Mouse (Mus musculus) fat pad, adult 2 months (tissue): ENCODE results near the gene Itpr2.
A peak's percentile ranks its signal among the peaks of the same experiment; 100 is the strongest.

Source experiments
- DNase-seq: peaks from one replicate; pipeline ENCODE4 v3.0.0-alpha.2; 2011; ENCODE audit warnings: low read depth, low spot score; ENCODE audit errors: extremely low read depth

Itpr2 gene

DNA sequence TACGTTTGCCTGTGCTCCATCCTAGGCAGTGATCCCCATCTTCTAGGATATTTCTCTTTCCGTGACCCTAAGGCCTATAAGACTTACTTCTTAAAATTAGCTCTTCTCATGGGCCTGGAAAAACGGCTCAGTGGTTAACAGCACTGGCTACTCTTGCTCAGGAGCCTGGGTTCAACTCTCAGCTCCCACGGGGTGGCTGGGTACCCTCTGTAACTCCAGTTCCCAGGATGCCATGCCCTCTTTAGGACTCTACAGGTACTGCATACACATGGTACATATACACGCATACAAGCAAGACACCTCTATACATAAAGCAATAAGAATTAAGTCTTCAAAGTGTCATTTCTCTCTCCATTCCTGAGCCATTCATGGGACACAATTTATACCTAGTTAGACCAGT is 228.8 kb downstream of the Itpr2 start:
- DNase-seq, result no peak

DNA sequence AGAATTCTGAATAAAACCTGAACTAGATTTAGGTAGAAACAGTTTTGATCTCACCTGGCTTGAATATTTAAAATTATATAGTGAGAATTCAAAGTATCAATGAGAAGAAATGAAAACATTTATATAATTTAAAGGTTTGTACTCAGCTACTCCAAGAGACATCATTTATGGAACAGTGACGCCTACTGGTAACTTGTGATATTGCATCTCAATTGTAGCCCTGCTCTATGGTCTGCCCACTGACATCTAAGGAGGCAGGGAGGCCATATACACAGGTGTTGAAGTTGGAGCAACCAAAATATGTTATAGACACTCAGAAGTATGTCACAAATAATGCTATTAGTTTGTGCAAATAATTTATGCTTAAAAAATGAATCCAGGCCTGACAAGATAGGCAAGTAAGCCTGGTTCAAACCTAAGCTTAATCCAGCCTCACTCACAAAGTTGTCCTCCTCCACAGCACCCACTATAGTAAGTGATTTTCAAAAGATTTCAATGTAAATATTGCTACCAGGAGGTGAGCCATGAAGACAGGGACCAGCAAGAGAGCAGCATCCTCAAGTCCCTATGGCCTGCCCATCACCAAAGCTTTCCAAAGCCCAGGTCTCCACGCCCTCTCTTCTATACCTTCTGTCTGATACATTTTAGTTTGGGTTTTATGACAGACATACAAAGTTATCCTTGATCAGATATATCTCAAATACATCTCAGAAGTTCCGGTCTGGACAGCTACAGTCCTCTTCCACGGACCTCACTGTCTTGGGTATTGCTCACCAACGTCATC is 229.6 kb downstream of the Itpr2 start:
- no peak for DNase-seq

DNA sequence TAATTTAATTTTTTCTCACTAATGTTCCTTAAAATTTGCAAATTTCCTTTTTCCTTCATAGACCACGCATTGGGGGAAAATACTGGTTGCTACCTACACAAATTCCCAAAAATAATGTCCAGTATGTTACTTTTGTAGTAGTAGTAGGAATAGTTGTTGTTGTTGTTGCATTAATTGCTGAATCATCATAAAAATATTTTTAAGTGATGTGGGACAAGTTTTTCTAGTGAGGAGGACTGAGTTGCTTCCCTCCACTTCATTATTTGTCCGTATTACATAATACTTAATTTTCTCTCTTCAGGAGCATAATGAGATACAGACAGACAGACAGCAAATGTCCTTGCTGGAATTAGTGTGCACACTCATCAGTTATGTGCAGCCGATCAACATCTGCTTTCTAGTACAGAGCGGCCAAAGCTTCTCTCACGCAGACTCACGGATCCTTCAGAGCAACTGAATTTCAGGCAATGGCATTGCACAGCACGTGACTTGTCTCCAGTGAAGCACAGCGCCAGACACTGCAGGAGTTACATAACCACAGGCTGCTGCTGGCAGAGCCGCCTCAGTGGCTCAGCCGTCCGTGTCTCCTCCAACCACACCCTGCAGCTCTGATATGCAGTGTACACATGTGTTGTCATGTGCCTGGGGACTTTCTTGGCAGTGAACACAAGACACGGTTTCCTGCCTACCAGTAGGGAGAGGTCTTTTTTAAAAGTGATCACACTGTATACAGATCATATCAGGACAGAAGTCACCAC is 231.1 kb downstream of the Itpr2 start:
- DNase-seq, result peak; percentile 21

DNA sequence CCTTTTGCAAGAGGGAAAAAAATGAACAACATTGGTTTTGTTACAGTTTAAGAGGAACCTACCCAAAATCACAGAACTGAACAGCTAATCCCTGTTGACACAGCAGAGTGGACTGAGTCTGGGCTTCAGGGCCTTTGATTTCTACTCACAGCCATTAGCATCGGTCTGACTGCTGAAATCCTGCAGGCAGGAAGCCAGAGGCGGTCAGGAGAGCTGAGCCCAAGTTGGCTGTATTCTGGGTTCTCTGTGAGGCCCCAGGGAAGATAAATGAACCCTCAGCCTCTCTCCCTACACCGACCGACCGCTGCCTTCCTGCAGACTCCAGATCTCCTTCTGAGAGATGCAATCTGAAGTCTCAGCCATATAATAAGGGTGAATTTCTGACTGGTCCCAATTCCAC is 231.9 kb downstream of the Itpr2 start:
- no peak for DNase-seq

DNA sequence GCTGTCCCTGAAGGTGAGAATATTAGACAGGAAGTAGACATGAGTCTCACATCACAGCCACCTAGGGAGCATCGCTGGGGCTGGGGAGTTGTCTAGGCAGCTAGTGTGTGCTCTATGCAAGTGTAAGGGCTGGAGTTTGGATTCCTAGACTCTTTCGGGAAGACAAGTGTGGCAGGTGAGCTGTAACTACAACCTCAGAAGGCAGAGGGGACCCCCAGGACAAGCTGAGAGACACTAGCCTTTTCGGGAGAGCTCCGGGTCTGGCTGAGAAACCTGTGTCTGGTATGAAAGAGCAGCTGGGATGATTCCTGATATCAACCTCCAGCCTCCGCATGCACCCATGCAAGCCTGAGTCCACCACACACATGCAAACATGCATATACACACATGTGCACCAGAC is 232.7 kb downstream of the Itpr2 start:
- DNase-seq, result no peak

DNA sequence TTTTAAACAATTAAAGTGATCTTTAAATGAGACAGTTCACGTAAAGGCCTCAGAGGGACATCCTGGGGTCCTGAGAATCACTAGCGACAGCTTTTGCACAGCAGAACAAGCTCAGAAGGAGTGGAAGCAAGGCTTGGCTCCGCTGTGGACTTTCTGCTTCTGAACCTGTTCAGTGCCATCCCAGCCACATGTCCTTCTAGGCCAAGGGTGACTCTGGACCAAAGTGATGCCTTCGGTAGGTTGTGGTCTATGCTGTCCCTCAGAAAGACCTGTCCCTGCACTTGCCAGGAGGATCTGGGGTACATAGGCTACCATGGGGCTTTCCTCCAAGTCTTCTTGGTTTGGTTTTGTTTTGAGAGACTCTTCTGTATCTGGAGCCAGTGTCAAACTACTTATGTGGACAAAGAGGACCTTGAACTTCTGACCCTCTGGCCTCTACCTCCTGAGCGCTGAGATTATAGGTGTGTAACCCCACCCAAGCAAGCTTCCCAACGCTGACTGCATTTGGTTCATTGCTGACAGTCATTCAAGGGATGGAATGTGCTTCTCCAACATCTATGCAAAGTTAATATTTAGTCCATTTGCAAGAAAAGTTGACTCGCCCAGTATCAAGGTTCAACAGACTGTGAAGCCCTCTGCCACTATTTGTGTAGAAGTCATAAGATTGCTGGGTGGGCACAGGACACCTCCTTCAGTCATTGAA is 241.2 kb downstream of the Itpr2 start:
- DNase-seq, result no peak

DNA sequence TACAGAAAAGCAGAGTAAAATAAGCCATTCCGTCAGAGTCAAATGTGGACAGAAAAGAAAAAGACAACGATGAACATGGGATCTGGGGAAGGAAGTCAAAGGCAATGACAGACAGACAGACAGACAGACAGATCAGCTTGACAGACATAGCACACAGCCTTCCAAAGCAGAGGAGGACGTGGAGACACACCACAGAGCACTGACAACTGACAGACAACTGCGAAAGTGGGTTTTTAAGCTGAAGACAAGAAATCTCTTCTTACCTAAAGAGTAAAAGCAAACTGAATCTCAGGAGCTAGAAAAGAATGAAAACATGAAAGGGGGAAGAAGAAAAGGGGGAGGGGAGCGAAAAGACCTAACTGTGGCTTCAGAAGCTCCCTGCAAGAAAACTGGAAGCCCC is 243.3 kb downstream of the Itpr2 start:
- DNase-seq, result no peak

DNA sequence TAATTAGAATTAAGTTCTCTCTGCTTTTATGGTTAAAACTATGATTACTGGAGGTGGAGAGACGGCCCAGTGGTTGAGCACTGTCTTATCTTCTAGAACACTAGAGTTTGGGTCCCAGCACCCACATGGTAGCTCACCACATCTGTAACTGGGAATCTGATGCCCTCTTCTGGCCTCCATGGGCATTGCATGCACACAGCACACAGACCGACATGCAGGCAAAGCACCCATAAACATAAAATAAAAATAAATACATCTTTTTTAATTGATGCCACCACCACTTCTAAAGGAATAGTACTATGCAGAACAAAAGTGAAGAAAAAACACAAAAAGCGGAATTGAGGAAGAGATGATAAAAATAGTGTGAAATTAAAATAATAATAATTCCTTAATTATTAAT is 243.8 kb downstream of the Itpr2 start:
- DNase-seq, result no peak

DNA sequence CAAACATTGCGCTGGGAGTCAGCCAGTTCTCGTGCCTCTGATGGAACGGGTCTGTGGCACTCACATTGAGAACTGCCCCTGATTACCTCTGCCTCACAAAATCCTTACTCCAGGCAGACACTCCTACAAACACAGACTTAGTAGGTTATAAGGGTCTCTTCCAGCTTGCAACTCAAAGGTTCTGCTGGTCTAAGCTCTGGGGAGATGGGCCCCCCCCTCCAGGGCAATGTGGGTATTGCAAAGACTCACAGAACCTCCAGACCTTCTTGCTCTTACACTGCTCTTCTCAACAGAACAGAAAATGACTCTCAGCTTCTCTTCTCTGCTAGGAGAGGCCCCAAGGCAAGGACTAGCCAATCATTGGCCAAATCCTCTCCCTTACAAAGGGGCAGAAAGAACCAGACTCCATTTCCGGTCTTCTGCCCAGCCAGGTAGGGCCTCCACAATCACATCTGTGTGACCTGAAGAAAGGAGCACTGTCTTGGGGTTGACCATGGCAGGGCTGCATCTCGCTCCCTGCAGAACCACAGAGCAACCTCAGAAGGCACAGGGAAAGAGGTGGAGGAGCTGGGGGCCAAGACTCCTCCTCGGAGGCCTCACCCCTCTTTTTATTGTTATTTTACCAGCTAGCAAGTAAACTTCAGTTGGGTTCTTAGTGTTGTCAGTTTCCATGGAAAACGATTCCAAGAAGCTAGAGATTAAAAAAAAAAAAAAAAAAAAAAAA is 244.9 kb downstream of the Itpr2 start:
- DNase-seq, result no peak

DNA sequence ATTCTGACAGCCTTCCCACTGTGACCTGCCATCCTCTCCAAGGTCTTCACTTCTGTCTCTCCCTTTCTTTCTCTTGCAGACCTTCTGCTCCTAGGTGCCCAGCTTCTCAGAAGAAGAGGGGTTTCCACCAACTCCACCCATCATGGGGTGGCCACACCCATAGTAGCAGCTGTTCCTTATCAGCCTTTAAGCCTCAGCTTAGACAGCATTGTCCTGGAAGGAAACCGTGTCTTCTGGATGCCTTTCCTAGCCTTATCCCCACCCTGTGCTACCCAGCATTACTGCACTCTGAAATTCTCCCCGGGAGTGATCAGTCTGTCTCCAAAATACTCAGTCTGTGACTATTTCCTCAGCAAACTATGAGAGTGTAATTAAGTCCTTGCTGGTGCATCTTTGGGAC is 245.6 kb downstream of the Itpr2 start:
- no peak for DNase-seq

DNA sequence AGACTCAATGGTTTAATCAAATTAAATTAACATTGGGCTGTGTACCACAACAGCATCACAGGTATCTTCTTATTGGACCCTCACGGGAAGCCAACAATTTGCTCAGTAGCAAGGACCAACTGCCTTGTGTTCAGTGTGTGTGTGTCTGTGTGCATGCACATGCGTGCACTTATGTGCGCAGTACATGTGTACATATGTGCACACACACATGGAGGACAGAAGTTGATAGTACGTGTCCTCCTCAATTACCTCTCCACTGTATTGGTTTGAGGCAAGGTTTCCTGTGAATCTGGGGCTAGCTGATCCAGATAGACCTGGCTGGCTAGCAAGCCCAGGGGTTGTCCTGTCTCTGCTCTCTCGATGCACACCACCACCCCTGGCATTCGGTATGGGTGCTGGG is 246.4 kb downstream of the Itpr2 start:
- no peak for DNase-seq

DNA sequence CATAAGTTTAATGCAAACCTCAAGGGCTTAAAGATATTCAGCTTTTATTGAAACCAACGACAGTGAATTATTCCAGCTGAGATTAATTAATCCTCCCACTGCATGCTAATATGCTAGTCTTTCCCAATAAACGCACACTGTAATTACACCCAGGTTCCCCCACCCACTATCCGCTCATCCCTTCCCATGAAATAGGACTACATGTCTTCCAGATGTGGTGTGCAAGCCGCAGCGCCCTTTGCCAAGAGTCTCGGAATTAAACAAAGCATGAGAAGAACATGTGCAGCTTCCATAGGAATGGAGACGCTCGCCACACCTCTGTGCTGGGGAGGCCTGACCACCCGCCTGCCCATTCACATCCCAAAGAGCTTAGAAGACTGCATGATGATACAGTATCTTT is 247.1 kb downstream of the Itpr2 start:
- DNase-seq, result no peak

DNA sequence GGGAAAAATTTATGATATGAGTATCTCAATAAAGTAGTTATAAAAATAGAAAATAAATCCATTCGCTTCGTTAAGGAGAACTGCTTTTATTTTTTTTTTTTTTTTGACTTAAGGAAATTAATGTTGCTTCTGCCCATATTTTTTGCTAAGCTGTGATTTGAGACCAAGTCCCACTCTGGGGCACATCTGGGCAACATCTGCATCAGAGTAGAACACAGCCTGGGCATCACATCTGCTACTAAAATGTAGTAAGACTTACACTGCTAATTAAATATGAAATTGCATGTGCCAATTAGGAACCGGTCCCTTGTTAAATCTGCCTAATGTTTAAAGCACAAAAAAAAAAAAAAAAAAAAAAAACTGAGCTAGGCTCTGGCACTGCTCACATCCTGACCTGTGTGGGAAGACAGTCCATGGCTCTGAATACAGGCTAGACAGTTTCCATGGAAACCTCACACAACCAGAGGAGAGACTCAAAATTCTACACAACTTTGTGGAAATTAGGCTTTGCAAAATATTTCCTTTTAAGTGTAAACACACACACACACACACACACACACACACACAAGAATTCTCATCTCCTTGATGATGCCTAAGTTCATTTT is 247.7 kb downstream of the Itpr2 start:
- DNase-seq, result no peak

DNA sequence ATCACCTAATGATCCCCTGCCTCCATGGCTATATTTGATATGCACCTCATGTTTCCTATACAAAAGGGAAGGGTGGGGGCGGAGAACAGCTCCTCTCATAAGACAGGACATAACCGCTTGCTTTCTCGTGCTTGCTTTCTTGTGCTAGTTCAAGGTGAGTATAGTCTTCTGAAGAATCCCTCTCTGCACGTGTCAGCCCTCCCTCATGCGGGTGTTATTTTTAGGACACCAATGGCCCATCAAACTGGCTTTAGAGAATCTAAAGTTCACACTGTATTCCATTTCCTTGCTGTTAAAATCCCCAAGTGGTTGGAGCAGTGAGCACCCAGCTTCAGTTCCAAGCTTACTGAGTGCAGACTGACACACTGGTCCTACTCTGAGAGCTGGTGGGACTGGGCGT is 252.9 kb downstream of the Itpr2 start:
- DNase-seq, result no peak

DNA sequence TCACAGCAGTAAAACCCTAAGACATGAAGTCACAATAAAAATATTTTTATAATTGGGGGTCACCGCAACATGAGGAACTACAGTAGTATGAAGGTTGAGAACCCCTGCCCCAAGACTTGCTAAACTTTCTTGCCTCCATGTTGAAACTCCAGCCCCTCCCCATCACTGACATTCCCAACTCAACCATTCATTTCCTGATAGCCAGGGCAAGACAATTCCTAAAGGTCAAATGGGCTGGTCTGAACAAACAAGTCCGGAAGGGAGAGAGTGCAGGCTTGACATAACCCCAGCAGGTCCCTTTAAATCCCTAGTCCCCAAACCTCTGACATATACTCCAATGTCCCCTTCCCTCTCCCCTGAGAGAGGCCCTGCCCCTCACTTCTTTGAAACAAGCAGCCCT is 253.7 kb downstream of the Itpr2 start:
- DNase-seq, result no peak

DNA sequence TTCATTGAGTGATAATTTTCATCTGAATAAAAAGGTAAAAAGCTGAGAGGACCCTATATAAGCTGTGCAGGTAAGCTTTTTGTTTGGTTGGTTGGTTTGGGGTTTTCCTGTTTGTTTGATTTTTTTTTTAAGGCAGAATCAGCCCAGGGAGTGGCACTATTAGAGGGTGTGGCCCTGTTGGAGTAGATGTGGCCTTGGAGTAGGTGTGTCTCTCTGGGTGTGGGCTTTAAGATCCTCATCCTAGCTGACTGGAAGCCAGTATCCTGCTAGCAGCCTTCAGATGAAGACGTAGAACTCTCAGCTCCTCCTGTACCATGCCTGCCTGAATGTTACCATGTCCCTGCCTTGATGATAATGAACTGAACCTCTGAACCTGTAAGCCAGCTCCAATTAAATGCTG is 254.1 kb downstream of the Itpr2 start:
- DNase-seq, result no peak

DNA sequence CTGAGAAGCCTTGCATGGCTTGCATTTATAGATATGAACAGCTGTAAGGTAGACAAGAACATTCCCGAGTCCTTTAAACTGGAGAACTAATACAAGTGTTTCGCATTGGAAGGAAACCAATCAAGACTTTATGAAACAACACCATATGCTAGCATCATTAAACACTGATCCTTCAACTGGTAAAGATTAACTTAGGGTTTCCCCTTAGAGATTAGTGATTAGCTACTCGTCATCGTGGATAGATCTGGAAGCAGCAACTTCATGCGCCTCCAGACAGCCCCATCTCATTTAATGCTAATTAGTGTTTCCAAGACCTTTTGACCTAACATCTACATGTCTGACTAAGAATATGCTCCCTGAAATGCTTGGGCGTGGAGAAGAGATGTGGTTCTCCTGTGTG is 255.7 kb downstream of the Itpr2 start:
- DNase-seq, result no peak

DNA sequence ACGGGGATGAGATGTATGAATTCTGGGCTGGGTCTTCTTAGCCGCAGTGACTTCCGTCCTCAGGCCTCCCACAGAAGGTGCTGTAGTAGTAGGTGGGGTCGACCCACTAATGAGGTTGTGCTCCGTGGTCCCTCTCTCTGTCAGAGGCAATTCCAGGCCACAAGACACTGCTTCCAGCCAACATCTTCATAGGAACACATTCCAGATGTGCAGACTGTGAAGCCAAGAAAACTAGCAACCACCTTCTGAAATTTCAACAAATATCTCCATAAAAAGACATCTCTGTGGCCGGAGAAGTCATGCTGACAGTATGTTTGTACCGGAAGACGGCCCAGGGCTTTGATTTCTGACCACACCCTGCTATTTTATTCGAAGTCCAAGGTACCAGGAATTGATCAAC is 256.1 kb downstream of the Itpr2 start:
- no peak for DNase-seq

DNA sequence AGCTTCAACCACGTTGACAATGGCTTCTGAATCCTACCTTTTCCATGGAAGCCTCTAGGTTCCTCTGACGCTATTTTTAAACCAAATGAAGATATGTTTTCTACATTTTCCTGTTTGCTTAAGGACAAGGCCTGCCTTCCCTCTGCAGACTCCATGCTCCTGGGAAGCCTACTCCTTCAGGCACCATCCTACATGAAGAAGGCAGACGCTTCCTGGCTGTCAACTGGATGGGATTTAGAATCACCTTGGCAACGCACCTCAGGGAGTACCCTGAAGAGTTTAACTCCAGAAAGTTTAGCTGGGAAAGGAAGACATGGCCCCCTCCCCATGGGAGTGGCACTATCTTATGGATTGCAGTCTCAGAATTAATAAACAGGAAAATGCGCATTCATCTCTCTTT is 259.0 kb downstream of the Itpr2 start:
- no peak for DNase-seq

DNA sequence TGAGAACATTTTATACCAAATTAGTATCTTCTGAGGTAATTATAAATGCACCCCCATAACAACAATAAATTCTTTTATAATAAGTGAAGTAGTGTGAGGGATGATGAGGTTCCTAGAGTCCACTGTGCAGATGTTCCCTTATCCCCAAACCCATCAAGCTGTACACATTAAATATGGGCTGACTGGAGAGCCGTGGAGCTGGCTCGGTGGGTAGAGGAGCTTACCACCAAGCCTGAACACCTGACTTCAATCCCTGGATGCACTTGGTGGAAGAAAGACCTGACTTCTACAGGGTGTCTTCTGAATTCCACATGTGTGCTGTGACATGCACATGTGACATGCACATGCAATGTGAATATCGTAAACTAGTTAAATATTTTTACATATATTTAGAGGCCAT is 260.7 kb downstream of the Itpr2 start:
- no peak for DNase-seq

DNA sequence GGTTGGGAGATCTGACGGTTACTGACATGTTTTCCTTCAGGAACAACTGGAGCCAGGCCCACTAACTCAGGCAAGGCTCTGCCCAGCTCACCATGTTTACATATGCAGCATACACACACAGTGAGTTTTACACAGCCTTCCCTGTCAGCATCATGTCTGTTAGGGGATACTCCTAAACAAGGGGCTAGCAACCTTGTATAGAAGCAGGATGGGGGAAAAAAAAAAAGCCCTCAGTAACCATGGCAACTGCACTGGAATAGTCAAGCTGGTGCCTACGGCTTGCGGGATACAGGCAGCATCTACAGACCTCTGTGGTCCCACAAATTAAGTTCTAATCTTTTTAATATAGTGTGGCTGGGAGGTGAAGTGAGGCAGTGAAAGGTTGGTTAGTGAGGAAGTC is 266.9 kb downstream of the Itpr2 start:
- no peak for DNase-seq
